Mouse (Mus musculus): Measurements from ENCODE around the gene Srp54c.

The Srp54c gene

GRCm38 (mm10) chr12:55311841-55312240, 81.9 kb downstream of the Srp54c start:
- no peak for DNase-seq (ENCODE audit: low spot score in 2 of 2)
